ENCODE assay signal across 11 mouse cellular contexts in genomic region chr5:136935905-136936695, GRCm38 (mm10). TPM values are rescaled to one million over a fixed set of nuclear protein-coding genes. Genes with fewer than 3 reads are reported as not detected.
DNase-seq lines count a peak whose midpoint lies in the region; ATAC-seq and TF ChIP-seq lines count a peak whose summit lies in the region.
"Had no signal": no experiment of that assay in that cellular context is flagged by ENCODE, and none has a peak within 500 bp of the region (broad histone marks: within the 10 kb centered on the region; RNA-seq: fewer than 3 reads in every experiment).

No protein-coding gene starts in this region.

- DNase-seq in adrenal gland, postnatal 14 days = peak; percentile 49
- no peak for DNase-seq in adrenal gland, adult 2 months
- no peak for DNase-seq in lung, embryonic 14.5 days
- no peak for DNase-seq in lung, adult 18-20 months
- DNase-seq in c-Kit-positive CD71-positive TER-119-negative erythroid progenitor cells, embryonic 14.5 days (ENCODE audit: low read depth) = peak; percentile 28
- DNase-seq in hindbrain, embryonic 11.5 days (ENCODE audit: low spot score) = no peak
- DNase-seq in frontal cortex, postnatal 10 days (ENCODE audit: low spot score in 2 of 2) = no peak

- no peak overlapping the region for H3K4me2 ChIP-seq in lung, embryonic 14.5 days
- H3K4me2 ChIP-seq in hindbrain, embryonic 11.5 days (replicated peaks; ENCODE audit: low read depth, low read length) = no peak overlapping the region
- H3K4me2 ChIP-seq: embryonic facial prominence, embryonic 12.5 days; hindbrain, embryonic 14.5 days had no signal

- H3K4me1 ChIP-seq in lung, embryonic 14.5 days (ENCODE audit: insufficient read depth) = no peaks in the 10 kb centered on the region
- H3K4me1 ChIP-seq in hindbrain, embryonic 11.5 days (replicated peaks; ENCODE audit: control insufficient read depth, insufficient read depth, low read length) = no peaks in the 10 kb centered on the region
- H3K4me1 ChIP-seq: embryonic facial prominence, embryonic 12.5 days had no signal

- H3K4me3 ChIP-seq in lung, embryonic 14.5 days (ENCODE audit: low read depth, low read length) = no peak overlapping the region
- no peak overlapping the region for H3K4me3 ChIP-seq in hindbrain, embryonic 11.5 days (ENCODE audit: low read depth, low read length)
- H3K4me3 ChIP-seq: embryonic facial prominence, embryonic 12.5 days had no signal

- H3K36me3 ChIP-seq in lung, embryonic 14.5 days (ENCODE audit: insufficient read depth) = no peaks in the 10 kb centered on the region
- no peaks in the 10 kb centered on the region for H3K36me3 ChIP-seq in hindbrain, embryonic 11.5 days (ENCODE audit: control insufficient read depth, insufficient read depth, low read length)
- H3K36me3 ChIP-seq: embryonic facial prominence, embryonic 12.5 days had no signal

- peak; percentile 35 for TF ChIP-seq CTCF in lung, embryonic 14.5 days (IDR thresholded peaks at IDR 0.05; ENCODE audit: low read depth)

- 59% methylated on average over 7 of the region's 7 CpGs for WGBS in lung, embryonic 14.5 days
- WGBS in hindbrain, embryonic 11.5 days = 71% methylated on average over 7 of the region's 7 CpGs

- H3K9ac ChIP-seq in lung, embryonic 14.5 days = no peak overlapping the region
- no peak overlapping the region for H3K9ac ChIP-seq in hindbrain, embryonic 11.5 days (ENCODE audit: low read depth, low read length)
- H3K9ac ChIP-seq: embryonic facial prominence, embryonic 12.5 days; hindbrain, embryonic 14.5 days had no signal

- ATAC-seq in lung, embryonic 14.5 days (ENCODE audit: insufficient read depth) = no peak
- ATAC-seq in monocyte, adult 5-6 weeks (replicated peaks; ENCODE audit: insufficient number of reproducible peaks, low FRiP score, low TSS enrichment, poor library complexity, severe bottlenecking) = 0 out of 2 replicates have a peak, but pooled peaks have one; percentile 51
- no peak for ATAC-seq in hindbrain, embryonic 11.5 days (ENCODE audit: low FRiP score)

- no peaks in the 10 kb centered on the region for H3K9me3 ChIP-seq in lung, embryonic 14.5 days (ENCODE audit: low read depth, low read length)
- H3K9me3 ChIP-seq in hindbrain, embryonic 11.5 days (ENCODE audit: control insufficient read depth, low read length) = no peaks in the 10 kb centered on the region
- H3K9me3 ChIP-seq: embryonic facial prominence, embryonic 12.5 days had no signal

- H3K27me3 ChIP-seq in lung, embryonic 14.5 days (ENCODE audit: insufficient read depth, low read length) = no peaks in the 10 kb centered on the region
- H3K27me3 ChIP-seq in hindbrain, embryonic 11.5 days (ENCODE audit: control insufficient read depth, insufficient read depth, low read length) = no peaks in the 10 kb centered on the region
- H3K27me3 ChIP-seq: embryonic facial prominence, embryonic 12.5 days had no signal

- H3K27ac ChIP-seq in lung, embryonic 14.5 days (ENCODE audit: low read depth) = no peak overlapping the region
- no peak overlapping the region for H3K27ac ChIP-seq in hindbrain, embryonic 11.5 days (ENCODE audit: low read depth, low read length)
- H3K27ac ChIP-seq: embryonic facial prominence, embryonic 12.5 days; hindbrain, embryonic 14.5 days had no signal

RNA-seq across cellular contexts. Expression of gene Fis1, which starts 17.0 kb away (rescaled TPM):
- total RNA-seq in adrenal gland, postnatal 14 days (2021) = 136 TPM in 2 replicates
- 100 to 1,000 TPM; 143 to 225 TPM for total RNA-seq in adrenal gland, adult 2 months (2021)
- 136 and 184 TPM in 2 replicates for polyA plus RNA-seq in adrenal gland, adult 2 months (2012; rRNA removed)
- polyA plus RNA-seq in lung, embryonic 14.5 days (2014; fragmentation: Nextera tagmentation; extraction: Ambion mirVana) = 306 and 314 TPM in 2 replicates
- 159 to 216 TPM (median 206 TPM) in 3 replicates for total RNA-seq in monocyte, adult 5-6 weeks (2017)
- 340 and 348 TPM in 2 replicates for polyA plus RNA-seq in hindbrain, embryonic 11.5 days (2014; fragmentation: Nextera tagmentation; extraction: Ambion mirVana)

RNA-seq across cellular contexts. Expression of gene Ift22, which starts 28.1 kb away (rescaled TPM):
- 24.9 and 26.4 TPM in 2 replicates for total RNA-seq in adrenal gland, postnatal 14 days (2021)
- total RNA-seq in adrenal gland, adult 2 months (2021) = 10 to 100 TPM; 29.0 to 42.0 TPM
- polyA plus RNA-seq in adrenal gland, adult 2 months (2012; rRNA removed) = 6.8 and 7.7 TPM in 2 replicates
- 72.2 and 78.1 TPM in 2 replicates for polyA plus RNA-seq in lung, embryonic 14.5 days (2014; fragmentation: Nextera tagmentation; extraction: Ambion mirVana)
- 2.3 to 8.5 TPM (median 3.4 TPM) in 3 replicates for total RNA-seq in monocyte, adult 5-6 weeks (2017)
- 119 TPM in 2 replicates for polyA plus RNA-seq in hindbrain, embryonic 11.5 days (2014; fragmentation: Nextera tagmentation; extraction: Ambion mirVana)

RNA-seq across cellular contexts. Expression of gene Cldn15, which starts 30.3 kb away (rescaled TPM):
- 13.5 and 14.7 TPM in 2 replicates for total RNA-seq in adrenal gland, postnatal 14 days (2021)
- 10 to 100 TPM; 11.2 to 18.8 TPM for total RNA-seq in adrenal gland, adult 2 months (2021)
- 19.7 and 20.2 TPM in 2 replicates for polyA plus RNA-seq in adrenal gland, adult 2 months (2012; rRNA removed)
- polyA plus RNA-seq in lung, embryonic 14.5 days (2014; fragmentation: Nextera tagmentation; extraction: Ambion mirVana) = 5.3 and 5.7 TPM in 2 replicates
- 1.7 to 5.1 TPM (median 1.8 TPM) in 3 replicates for total RNA-seq in monocyte, adult 5-6 weeks (2017)
- 0.32 TPM in 1 of 2 replicates, not detected in the other for polyA plus RNA-seq in hindbrain, embryonic 11.5 days (2014; fragmentation: Nextera tagmentation; extraction: Ambion mirVana)
- total RNA-seq: left cerebral cortex, postnatal 25 days had no signal

RNA-seq across cellular contexts. Expression of gene Plod3, which starts 50.7 kb away (rescaled TPM):
- 54.9 and 57.8 TPM in 2 replicates for total RNA-seq in adrenal gland, postnatal 14 days (2021)
- total RNA-seq in adrenal gland, adult 2 months (2021) = 10 to 100 TPM; 68.5 to 74.3 TPM
- 75.6 and 86.3 TPM in 2 replicates for polyA plus RNA-seq in adrenal gland, adult 2 months (2012; rRNA removed)
- polyA plus RNA-seq in lung, embryonic 14.5 days (2014; fragmentation: Nextera tagmentation; extraction: Ambion mirVana) = 43.5 and 43.7 TPM in 2 replicates
- total RNA-seq in monocyte, adult 5-6 weeks (2017) = 193 to 207 TPM (median 205 TPM) in 3 replicates
- 26.0 and 32.4 TPM in 2 replicates for polyA plus RNA-seq in hindbrain, embryonic 11.5 days (2014; fragmentation: Nextera tagmentation; extraction: Ambion mirVana)

RNA-seq across cellular contexts. Expression of gene Znhit1, which starts 51.7 kb away (rescaled TPM):
- 64.8 and 72.1 TPM in 2 replicates for total RNA-seq in adrenal gland, postnatal 14 days (2021)
- total RNA-seq in adrenal gland, adult 2 months (2021) = 100 to 1,000 TPM; 102 to 109 TPM
- polyA plus RNA-seq in adrenal gland, adult 2 months (2012; rRNA removed) = 151 and 155 TPM in 2 replicates
- polyA plus RNA-seq in lung, embryonic 14.5 days (2014; fragmentation: Nextera tagmentation; extraction: Ambion mirVana) = 88.9 and 97.4 TPM in 2 replicates
- total RNA-seq in monocyte, adult 5-6 weeks (2017) = 21.8 to 58.2 TPM (median 38.8 TPM) in 3 replicates
- 92.8 and 106 TPM in 2 replicates for polyA plus RNA-seq in hindbrain, embryonic 11.5 days (2014; fragmentation: Nextera tagmentation; extraction: Ambion mirVana)

Comparison
In these comparisons a context has a peak if more than half of its experiments do, and no peak if none do; other contexts are left out.
1. DNase-seq: peak in adrenal gland, postnatal 14 days (single experiment) and c-Kit-positive CD71-positive TER-119-negative erythroid progenitor cells, embryonic 14.5 days (single experiment); none in adrenal gland, adult 2 months (single experiment), lung, embryonic 14.5 days (single experiment), lung, adult 18-20 months (0 of 2), hindbrain, embryonic 11.5 days (single experiment) and frontal cortex, postnatal 10 days (0 of 2).